Mouse (Mus musculus): ENCODE measurements at regions not wholly inside any gene's neighbourhood (a gene's known extent, or its start where the extent isn't known, plus 50 kb on each side); places are given as distances from the start of the nearest gene placed in this dataset.
"Not testable (repeated sequence)": the region's sequence is repeated elsewhere in the genome, so short reads cannot be mapped to it uniquely, and the experiment has no call there.

DNA sequence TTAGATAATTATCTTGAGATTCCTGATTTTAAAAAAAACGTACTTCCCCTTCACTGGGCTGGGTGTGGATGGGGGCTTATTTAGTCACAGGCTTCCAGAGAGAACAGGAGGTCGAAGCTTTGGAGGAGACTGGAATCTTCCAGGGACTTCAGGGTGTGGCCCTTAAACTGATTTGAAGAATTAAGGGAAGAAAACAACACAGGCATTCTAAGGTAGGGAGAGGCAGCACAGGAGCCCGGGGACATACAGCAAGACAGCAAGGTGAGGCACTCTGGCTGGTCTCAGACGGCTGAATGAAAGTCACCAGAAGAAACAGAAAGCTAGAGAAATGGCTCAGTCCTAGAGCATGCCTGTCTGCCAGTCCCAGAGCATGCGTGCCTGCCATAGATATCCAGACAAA lies 125.9 kb upstream of the Tbl1xr1 start:
- no peak for DNase-seq
- intact Hi-C loops (cut with DNase I), result no loop called here

DNA sequence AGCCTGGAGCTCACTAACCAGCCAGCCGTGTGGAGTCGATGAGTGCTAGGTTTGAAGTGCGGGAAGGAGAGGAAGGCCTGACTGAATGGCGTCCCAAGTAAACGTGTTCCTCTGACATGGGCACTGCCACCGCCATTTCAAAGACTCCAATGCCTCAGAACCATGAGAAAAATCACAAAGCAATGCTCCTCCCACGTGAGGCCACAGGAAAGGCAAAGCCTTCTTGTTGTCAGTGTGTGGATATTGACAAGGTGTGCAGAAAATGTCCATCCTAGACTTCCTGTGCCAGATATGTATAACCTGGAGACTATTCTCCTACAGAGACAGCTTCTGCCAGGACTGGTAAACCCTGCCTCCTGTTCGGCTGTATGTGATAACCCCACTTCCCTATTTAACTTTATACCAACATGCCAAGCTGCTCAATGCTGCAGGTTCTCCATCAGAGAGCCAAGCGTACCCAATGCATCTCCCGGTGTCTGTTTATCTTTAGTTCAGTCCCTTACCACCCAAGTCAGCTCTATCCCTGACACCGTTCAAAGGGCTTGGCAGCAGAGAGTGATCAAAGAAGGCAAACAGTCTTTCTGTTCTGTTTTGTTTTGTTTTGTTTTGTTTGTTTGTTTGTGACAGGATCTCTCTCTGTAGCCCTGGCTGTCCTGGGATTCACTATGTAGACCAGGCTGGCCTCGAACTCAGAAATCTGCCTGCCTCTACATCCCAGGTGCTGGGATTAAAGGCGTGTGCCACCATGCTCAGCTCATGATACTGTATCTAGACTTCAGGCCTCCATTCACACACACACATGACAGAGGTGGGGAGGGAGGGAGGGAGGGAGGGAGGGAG lies 124.8 kb upstream of the Tbl1xr1 start:
- no peak for DNase-seq
- intact Hi-C loops (cut with DNase I), result no loop called here

DNA sequence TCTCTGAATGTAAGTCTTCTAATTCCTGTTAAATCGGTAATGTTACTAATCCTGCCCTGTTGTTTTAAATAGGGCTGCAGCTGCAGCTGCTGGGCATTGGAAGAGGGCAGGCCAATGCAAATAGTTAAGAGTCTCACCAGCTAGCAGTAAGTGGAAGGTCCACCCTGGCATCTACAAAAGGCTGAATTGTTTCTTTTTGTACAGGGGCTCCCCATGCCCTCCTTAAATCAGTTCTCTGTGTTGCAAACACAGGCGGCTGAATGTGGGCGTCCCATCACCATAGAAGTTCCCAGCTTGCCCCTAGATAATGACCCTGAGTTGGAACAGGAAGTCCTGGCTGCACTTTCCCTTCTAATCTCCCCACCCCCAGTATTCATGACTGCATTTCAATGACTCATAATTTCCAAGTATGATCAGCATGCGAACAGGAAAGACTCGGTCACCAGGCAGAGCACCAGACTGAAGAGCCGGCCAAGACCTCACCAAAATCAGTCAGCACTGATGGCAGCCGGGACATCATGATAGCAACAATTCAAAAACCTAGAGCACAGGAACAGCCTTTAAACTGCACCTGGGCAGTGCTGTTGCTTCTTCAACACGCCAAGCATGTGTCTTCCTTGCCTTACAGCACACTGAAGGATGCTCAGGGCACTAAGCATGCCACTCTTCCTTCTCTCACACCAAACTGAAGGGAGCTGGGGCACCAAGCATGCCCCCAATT lies 123.6 kb upstream of the Tbl1xr1 start:
- intact Hi-C loops (cut with DNase I), result no loop called here
- DNase-seq, result peak; percentile 35 to 44

DNA sequence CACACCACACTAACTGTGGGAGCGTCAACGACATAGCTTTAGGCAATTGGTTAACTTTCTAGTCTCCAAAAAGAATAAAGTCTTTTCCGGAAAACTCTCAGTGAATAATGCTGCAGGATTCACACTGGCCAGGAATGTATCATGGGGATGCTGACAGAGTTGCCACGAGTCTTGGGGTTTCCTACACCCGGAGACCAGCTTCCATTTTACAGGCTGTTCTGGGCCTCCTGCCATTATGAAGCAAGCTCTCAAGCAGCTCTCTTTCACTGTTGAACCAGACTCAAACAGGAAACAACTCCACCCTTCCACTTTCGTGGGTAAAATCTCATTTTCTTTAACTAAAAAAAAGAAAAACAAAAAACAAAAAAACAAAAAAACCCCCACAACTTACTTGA lies 123.0 kb upstream of the Tbl1xr1 start:
- intact Hi-C loops (cut with DNase I), result no loop called here
- DNase-seq, result no peak

DNA sequence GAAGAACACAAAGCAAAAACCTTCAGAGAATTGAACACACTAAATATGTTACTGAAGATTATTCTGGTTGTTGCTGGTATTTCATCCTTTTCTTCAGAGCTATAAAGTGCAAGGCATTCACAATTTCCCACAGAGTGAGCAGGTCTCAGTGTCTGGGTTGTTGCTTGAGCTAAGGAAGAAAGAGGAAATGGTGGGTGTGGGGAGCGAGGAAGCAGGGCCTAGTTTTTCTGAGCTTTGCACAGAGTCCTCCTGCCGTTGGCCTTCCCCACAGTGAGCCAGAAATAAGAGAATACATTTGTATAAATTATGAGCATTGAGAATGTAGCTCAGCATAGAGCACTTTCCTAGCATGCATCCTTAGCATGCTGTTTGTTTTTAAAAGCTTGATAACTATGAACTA lies 120.8 kb upstream of the Tbl1xr1 start:
- intact Hi-C loops (cut with DNase I), result no loop called here
- no peak for DNase-seq

DNA sequence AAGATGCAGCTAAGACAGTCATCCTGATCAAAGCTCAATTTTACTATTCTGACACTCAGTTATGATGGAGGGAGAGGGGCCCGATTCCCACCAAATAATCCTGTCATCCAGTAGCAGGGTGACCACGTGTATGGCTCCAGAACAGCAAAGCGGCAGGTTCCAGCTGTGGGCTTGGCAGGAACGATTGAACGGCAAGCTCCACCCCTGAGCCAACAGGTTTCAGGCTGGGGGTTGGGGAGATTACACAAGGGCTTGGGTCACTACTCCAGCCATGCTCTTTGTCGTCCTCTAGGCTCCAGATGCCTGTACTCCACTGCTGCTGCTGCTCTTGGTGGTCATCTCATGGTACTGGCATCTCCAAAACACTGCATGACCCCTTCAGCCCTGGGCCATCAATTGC lies 119.3 kb upstream of the Tbl1xr1 start:
- not testable (repeated sequence) for DNase-seq

DNA sequence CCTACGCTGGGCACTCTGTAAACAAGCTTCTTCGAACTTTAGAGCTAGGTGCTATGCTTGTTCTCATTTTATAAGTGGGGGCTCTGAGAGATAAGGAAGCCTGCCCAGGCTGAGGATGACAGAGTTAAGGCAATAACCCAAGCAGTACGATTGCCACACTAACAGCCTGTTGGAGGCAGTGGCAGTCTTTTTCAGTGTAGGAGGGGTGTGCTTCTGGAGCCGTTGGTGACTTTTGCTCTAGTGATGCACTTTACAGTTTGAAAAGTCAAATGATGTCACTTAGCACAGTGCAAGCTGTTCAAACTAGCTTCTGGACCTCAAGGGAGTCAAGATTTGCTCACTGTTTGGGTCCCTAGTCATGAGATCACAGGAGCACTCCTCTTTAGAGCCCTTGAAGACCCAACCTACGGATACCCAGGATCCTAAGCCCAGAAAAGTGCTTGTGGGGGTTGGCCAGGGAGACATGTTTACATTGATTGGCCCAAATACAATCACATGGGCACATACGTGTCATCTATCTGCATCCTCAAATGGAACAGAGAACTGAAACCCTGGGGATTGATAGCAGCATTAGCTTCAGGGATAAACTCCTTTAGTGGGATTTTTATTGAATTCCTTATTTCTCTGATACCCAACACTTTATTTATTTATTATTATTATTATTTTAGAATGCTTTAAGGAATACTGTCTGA lies 117.7 kb upstream of the Tbl1xr1 start:
- no peak for DNase-seq
- intact Hi-C loops (cut with DNase I), result no loop called here

More for the DNA sequence above, 119.3 kb upstream of the Tbl1xr1 start:
- intact Hi-C loops (cut with DNase I), result not testable (repeated sequence)

DNA sequence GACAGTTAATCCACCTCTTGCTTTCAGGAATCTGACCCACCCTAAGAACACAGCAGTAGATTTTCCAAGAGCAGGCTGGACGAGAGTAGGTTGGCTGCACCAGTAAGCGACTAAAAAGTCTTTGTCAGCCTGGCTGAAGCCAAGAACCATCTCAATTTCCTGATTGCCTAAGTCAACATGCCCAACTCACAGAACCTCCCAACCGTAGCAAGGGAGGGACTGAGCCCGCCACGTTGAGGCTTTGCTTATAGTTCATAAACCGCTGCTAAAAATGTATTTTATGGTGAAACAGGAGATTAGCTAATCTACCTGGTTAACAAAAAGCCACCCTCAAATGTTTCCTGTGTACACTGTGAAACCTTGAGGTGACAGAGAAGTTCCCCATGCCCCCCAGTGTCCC lies 115.4 kb upstream of the Tbl1xr1 start:
- intact Hi-C loops (cut with DNase I), result no loop called here
- DNase-seq, result peak in 1 of 2 experiments; percentile 23

DNA sequence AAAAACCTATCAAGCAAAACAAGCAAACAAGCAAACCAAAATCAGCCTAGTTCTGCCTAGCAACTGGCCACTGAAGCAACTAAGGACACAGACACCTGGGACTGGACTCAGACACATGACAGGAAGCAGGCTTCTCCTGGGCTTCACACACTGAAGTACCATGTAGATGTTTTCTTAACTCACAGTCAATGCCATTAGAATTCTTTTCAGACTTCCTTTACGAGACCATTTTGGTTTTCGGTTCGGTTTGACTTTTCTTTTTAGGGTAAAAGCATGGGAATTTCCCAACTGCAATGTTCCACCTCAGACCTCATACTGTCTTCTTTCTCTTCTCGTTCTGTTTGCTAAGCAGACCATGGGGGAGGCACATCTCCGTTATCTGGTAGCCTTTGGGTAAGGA lies 114.7 kb upstream of the Tbl1xr1 start:
- intact Hi-C loops (cut with DNase I), result loop anchor here (2.0 kb wide), 1 partner anchor 115 kb away; the partner anchor contains the start of gene Tbl1xr1
- no peak for DNase-seq

DNA sequence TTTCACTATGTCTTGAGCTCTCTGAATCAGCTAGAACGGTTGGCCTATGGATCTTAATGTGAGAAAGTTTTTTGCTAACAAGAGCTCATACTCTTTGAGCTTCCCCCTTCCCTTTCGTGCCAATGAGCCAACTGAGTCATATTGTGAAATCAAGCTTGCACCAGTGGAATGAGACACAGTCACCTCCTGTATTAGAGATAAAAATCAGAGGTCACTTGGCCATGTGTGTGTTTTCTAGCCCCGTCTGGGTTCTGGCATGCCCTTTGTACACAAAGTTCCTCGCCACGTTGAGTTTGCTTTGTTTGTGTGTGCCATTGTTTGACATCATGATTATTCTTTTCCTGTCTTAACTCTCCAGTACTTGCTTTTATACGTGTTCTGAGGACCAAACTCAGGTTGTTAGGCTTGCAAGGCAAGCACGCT lies 114.1 kb upstream of the Tbl1xr1 start:
- intact Hi-C loops (cut with DNase I), result loop anchor here (2.0 kb wide), 1 partner anchor 114 kb away; the partner anchor contains the start of gene Tbl1xr1
- no peak for DNase-seq

DNA sequence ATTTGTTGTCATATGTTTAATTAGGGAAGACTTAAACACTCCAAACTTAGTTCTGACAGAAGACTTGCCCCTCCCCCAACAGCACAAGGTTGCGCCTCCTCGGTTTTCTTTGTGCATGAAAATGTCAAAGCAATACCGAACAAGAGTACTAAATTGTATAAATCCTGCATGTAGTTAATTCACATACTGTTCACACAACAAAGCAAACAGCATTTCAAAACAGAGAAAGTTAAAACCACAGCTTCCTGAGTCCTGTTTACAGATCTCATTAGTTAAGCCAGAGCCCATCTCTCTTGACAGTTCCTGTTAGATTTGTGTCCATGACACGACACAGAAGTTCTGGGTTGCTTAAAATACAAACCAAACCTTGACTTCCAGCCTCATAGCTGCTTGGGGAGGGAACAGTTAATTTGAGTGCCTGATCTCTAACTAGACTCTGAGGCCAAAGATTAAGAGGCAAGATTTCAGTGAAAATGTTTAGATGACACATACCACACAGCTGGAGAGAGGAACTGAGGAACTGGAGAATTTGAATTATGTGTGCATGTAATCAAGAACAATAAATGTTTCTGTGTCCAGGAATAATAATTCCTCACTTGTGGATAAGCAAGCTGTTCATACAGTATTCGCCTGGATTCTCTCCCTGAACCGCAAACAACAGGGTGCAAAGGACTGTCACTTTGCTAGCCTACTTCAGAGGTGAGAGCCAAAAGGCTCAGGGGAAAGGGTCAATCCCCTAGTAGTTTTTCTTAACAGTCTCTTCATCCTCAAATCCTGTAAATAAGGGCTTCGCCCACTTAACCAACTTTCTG lies 113.3 kb upstream of the Tbl1xr1 start:
- no peak for DNase-seq
- intact Hi-C loops (cut with DNase I), result loop anchor here (2.0 kb wide), 1 partner anchor 114 kb away; the partner anchor contains the start of gene Tbl1xr1

DNA sequence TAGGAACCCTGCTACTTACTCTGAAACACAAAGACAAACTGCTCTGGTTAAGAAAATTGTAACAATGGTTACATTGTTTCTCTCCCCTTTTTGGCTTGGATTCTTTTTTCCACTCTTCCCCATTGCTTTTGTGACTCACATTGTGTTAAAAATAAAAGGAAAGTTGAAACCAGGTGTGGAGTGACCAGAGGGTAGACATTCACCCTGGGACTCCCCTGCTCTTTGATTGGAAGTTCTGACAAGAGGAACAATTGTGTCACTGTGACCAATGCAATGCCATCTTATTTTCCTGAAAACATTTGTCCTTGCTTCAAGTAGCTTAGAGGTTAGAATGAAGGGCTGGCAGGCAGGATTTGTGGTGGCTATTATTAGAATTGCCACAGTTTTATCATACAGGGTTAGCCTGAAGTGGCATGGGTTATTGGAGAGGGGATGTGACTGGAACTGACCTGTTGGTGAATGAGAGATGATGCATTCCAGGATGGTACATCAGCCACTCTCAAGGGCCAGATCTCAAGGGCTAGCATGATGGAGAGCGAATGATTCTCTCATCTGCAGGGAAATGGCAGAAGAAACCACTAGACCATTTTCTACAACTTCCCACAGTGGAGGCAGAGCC lies 112.6 kb upstream of the Tbl1xr1 start:
- no peak for DNase-seq
- intact Hi-C loops (cut with DNase I), result loop anchor here (2.0 kb wide), 1 partner anchor 113 kb away; the partner anchor contains the start of gene Tbl1xr1

DNA sequence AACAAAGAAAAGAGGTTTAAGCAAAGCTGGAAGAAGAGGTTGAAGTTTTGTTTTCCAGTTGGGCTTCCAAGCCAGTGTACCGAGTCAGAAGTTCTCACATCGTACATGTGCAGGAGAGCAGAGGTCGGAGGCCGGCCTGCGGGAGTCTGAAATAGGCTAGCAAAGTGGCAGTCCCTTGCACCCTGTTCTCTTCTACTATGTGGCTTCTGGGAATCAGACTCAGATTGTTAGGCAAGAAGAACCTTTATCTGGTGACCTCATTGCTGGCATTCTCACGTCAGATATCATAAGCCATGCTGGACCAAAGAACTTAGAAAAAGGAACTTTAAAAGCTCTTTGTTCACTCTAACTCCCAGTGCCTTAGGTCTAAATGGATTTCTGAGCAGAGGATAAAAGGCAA lies 112.0 kb upstream of the Tbl1xr1 start:
- no peak for DNase-seq
- intact Hi-C loops (cut with DNase I), result no loop called here

DNA sequence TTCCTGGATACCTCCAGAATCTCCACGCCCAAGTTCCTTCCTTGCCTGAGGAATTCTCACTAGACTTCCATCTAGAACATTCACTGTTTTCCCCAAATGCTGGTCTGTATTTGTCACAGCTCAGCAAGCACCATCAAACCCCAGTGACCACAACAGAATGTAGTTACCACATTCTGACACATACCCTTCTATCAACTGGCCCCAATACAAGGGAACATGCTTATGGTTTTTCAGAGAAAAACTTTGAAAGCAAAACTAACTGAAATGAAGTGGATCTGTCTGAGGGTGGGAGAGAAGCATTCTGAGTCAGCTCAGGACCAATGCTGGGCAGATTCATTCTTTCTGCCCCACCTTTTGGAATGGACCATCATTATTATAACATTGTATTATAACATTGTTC lies 110.9 kb upstream of the Tbl1xr1 start:
- no peak for DNase-seq
- intact Hi-C loops (cut with DNase I), result no loop called here

DNA sequence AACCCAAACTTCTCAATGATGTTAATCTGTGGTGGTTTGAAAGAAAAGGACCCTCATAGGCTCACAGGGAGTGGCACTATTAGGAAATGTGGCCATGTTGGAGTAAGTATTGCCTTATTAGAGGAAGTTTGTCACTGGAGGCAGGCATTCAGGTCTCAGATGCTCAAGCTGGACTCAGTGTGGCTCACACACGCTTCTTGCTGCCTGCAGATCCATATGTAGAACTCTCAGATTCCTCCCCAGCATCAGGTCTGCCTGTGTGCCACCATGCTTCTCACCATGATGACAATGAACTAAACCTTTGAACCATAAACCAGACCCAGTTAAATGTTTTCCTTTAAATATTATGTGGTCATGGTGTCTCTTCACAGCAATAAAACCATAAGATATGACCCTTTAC lies 104.7 kb upstream of the Tbl1xr1 start:
- DNase-seq, result no peak
- intact Hi-C loops (cut with DNase I), result no loop called here

DNA sequence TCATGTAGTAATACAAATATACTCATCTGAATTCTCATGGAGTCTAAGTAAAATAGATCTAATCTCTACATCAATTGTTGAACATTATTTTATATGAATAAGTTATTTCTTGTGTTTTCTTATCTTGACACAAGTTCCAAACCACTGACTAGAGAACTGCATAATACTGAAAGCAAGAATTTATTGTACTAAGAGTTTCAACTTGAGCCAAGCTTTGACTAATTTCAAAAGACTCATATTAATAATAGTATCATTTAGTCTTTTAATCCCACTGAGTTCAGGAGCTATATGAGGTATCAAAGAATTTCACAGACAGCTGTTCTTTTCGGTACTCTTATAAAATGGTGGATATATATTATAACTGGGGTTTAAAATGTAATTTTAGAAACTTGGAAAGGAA lies 103.3 kb upstream of the Tbl1xr1 start:
- intact Hi-C loops (cut with DNase I), result no loop called here
- DNase-seq, result no peak

DNA sequence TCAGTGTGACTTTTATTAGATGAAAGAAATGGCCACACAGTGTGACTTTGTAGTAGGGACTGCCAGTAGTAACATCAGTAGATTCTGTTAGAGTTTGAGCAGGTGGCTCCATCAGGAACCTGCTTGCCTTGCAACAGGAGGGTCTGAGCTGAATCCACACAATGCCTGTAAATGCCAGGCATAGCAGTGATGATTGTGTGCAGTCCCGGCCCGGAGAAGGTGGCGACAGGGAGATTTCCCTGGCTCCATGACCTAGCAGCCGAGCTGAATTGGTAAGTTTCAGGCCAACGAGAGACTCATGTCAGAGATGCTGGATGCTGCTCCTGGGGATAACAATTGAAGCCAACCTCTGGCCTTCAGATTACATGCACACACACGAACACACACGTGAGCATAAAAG lies 102.8 kb upstream of the Tbl1xr1 start:
- DNase-seq, result no peak
- intact Hi-C loops (cut with DNase I), result no loop called here

DNA sequence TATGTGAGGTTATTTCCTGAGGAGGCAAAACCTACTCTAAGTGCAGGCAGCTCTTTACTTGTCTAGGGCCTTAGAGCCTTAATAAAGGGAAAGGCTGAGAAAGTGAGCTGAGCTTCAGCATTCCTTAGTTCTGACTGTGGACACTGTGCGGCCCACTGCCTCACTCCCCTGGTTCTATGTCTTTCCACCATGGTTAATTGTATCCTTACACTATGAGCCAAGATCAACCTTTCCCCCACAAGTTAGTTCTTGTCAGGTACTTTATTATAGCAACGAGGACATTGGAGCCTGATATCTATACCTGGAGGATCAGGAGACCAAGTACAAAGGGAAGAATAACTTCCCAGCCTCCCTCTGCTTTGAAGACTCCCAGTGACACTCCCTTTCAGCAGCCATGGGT lies 101.7 kb upstream of the Tbl1xr1 start:
- DNase-seq, result no peak
- intact Hi-C loops (cut with DNase I), result no loop called here

DNA sequence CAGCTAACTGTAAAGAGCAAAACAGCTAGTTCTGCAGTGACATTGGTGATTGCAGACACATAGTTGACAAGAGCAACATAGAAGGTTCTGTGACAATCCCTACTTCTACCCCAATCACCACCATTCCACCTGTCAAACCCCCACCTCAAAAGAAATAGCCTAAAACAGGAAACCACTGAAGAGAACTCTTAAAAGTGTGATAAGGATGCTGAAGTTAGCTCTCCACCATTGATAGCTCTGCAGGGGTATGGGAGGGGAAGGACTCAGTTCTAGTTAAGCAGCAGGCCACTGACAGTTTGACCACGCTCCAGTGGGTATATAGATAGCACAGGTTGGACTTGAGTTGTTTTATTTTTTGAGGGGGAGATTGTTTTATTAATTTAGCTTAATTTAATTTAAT lies 98.7 kb upstream of the Tbl1xr1 start:
- intact Hi-C loops (cut with DNase I), result no loop called here
- no peak for DNase-seq

DNA sequence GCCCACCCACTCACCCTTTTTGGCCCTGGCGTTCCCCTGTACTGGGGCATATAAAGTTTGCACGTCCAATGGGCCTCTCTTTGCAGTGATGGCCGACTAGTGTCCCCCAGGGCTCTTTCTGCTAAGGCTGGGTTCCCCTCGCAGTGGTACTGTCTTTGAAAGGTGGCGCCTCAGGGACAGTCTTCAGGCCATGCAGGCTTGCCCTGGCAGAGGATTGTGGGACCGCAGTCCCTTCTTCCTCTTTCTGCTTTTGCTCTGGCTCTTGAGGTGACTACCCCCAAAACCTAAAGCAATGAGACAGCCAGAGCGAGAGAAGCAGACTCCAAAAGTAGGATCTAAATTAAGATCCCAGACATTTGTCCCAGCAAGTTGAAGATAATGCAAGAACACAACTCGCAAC lies 93.5 kb upstream of the Tbl1xr1 start:
- intact Hi-C loops (cut with DNase I), result no loop called here
- no peak for DNase-seq

Data from gastrocnemius, postnatal 36 days (tissue).